Mouse (Mus musculus) embryonic fibroblast, embryonic 13.5 days (primary cell): Measurements from ENCODE around the gene Cchcr1. TPM values are rescaled to one million over a fixed set of nuclear protein-coding genes. Genes with fewer than 3 reads are reported as not detected.
"Not testable (repeated sequence)": the region's sequence is repeated elsewhere in the genome, so short reads cannot be mapped to it uniquely, and the experiment has no call there.

Experiments
- H3K27ac ChIP-seq: 2 replicates; pipeline ENCODE4 v1.5.1; 2012; ENCODE audit warnings: low read length, control low read depth, inconsistent platforms; ENCODE audit not compliant: insufficient read depth
- H3K4me1 ChIP-seq: 2 replicates; pipeline ENCODE4 v1.6.1; 2011; ENCODE audit warnings: low read length; ENCODE audit not compliant: control insufficient read depth, insufficient read depth
- H3K4me3 ChIP-seq: 2 replicates; pipeline ENCODE4 v1.5.1; 2011; ENCODE audit warnings: mild to moderate bottlenecking, control low read depth, low read length; ENCODE audit not compliant: insufficient read depth
- CTCF ChIP-seq: IDR thresholded peaks from 2 replicates; pipeline ENCODE4 v1.5.1; 2011; ENCODE audit warnings: mild to moderate bottlenecking, control low read depth, low read length, moderate library complexity, borderline replicate concordance; ENCODE audit not compliant: insufficient read depth
- POLR2A ChIP-seq: IDR thresholded peaks from 2 replicates; pipeline ENCODE4 v1.6.1; 2011; ENCODE audit warnings: low read depth, mild to moderate bottlenecking, control low read depth, low read length, moderate library complexity
- polyA plus RNA-seq: library from polyadenylated mRNA; stranded (reverse); fragments of >200 nt; gene quantifications from 2 replicates; pipeline ENCODE4 v1.2.4, GENCODE M21; 2011; ENCODE audit warnings: low read depth; ENCODE audit not compliant: missing spikeins, insufficient read length

Gene Cchcr1
- polyA plus RNA-seq, 1 experiment = 22.8 TPM

GRCm38 (mm10) chr17:35502762-35503161, 14.1 kb upstream of the Cchcr1 start:
- Histone ChIP-seq H3K4me3 (no peak overlapping the region), H3K27ac (no peak overlapping the region), H3K4me1 (no peaks in the 10 kb centered on the region)
- TF ChIP-seq CTCF = no peak
- TF ChIP-seq POLR2A = no peak

GRCm38 (mm10) chr17:35503849-35504248, 13.1 kb upstream of the Cchcr1 start:
- H3K27ac ChIP-seq = no peak overlapping the region
- no peak for TF ChIP-seq POLR2A
- no peak for TF ChIP-seq CTCF
- H3K4me3 ChIP-seq = no peak overlapping the region
- H3K4me1 ChIP-seq = no peaks in the 10 kb centered on the region

GRCm38 (mm10) chr17:35504628-35505481, 12.0 kb upstream of the Cchcr1 start:
- H3K27ac ChIP-seq = no peak overlapping the region
- H3K4me1 ChIP-seq = no peaks in the 10 kb centered on the region
- H3K4me3 ChIP-seq = no peak overlapping the region
- TF ChIP-seq POLR2A (no peak), CTCF (no peak)

GRCm38 (mm10) chr17:35505776-35506175, 11.1 kb upstream of the Cchcr1 start, which contains the start of gene Pou5f1:
TSS of gene Pou5f1 (plus strand) at chr17:35506018.
- Histone ChIP-seq H3K4me1 (no peaks in the 10 kb centered on the region), H3K27ac (no peak within 1 kb of the TSS), H3K4me3 (no peak within 1 kb of the TSS)
- TF ChIP-seq CTCF = no peak
- TF ChIP-seq POLR2A = no peak

- Histone ChIP-seq H3K4me1 (no peaks in the 10 kb centered on the region), H3K4me3 (no peak overlapping the region), H3K27ac (no peak overlapping the region)
- TF ChIP-seq CTCF = no peak
- TF ChIP-seq POLR2A = no peak
Observed at GRCm38 (mm10) chr17:35506881-35507280, 10.0 kb upstream of the Cchcr1 start.

GRCm38 (mm10) chr17:35507556-35508260, 9.2 kb upstream of the Cchcr1 start:
- TF ChIP-seq POLR2A (no peak), CTCF (no peak)
- H3K4me3 ChIP-seq = no peak overlapping the region

GRCm38 (mm10) chr17:35508279-35508678, 8.6 kb upstream of the Cchcr1 start:
- not testable (repeated sequence) for H3K4me3 ChIP-seq, H3K4me1 ChIP-seq, H3K27ac ChIP-seq

More at GRCm38 (mm10) chr17:35507556-35508260, 9.2 kb upstream of the Cchcr1 start:
- H3K27ac ChIP-seq = no peak overlapping the region
- H3K4me1 ChIP-seq = no peaks in the 10 kb centered on the region

- Histone ChIP-seq H3K27ac (no peak overlapping the region), H3K4me3 (no peak overlapping the region), H3K4me1 (peaks cover 3% of the 10 kb centered on the region; the same call in 1 of the 2 replicates)
- TF ChIP-seq CTCF (peak; percentile 54; the same call in 1 of the 2 replicates), POLR2A (no peak)
Observed at GRCm38 (mm10) chr17:35509284-35509683, 7.6 kb upstream of the Cchcr1 start.

GRCm38 (mm10) chr17:35512916-35513626, 3.8 kb upstream of the Cchcr1 start:
- Histone ChIP-seq H3K4me1 (peaks cover 17% of the 10 kb centered on the region), H3K4me3 (no peak overlapping the region), H3K27ac (no peak overlapping the region)
- TF ChIP-seq CTCF (peak; percentile 17; the same call in 1 of the 2 replicates), POLR2A (no peak)

GRCm38 (mm10) chr17:35513886-35514285, 3.0 kb upstream of the Cchcr1 start:
- Histone ChIP-seq H3K4me1 (peaks cover 18% of the 10 kb centered on the region), H3K27ac (no peak overlapping the region), H3K4me3 (no peak overlapping the region)
- TF ChIP-seq POLR2A (no peak), CTCF (peak; percentile 14; the same call in 1 of the 2 replicates)
